Mouse (Mus musculus) thymus, adult 2 months (tissue): ENCODE measurements around the gene Cpne8.

ENCODE experiments used
- CTCF ChIP-seq: fragments of 200-500 bp; IDR thresholded peaks from 2 replicates; pipeline ENCODE4 v1.5.1; 2012; ENCODE audit warnings: mild to moderate bottlenecking, control low read depth, low read length, moderate library complexity, borderline replicate concordance; ENCODE audit not compliant: control insufficient read depth, poor library complexity, insufficient read depth; ENCODE audit errors: extremely low read depth
- POLR2A ChIP-seq: fragments of 200-500 bp; IDR thresholded peaks from 2 replicates; pipeline ENCODE4 v1.6.1; 2012; ENCODE audit warnings: mild to moderate bottlenecking, low read length, control low read depth, moderate library complexity; ENCODE audit not compliant: control insufficient read depth, poor library complexity, insufficient read depth; ENCODE audit errors: extremely low read depth

DNA sequence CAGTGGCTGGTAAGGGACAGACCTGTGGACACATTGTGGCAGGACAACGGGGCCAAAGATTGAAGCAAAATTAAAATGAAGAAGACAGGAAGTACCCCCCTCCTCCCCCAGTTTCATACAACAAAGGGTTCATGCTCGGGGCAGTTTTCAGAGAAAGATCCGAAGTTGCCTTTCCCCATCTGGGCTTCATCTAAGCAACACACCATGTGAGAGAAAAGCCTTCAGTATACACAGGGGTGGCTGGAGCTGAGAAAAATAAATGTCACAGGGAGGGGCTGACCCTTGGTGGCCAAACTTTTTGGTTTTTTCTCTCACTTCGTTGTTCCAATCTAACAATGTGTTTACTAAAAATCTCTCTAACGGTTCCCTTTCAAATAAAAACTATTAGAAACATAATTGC, 135.8 kb downstream of the Cpne8 start:
- TF ChIP-seq CTCF (no peak), POLR2A (no peak)
